Mouse (Mus musculus): ENCODE data around the gene Lck.

DNA sequence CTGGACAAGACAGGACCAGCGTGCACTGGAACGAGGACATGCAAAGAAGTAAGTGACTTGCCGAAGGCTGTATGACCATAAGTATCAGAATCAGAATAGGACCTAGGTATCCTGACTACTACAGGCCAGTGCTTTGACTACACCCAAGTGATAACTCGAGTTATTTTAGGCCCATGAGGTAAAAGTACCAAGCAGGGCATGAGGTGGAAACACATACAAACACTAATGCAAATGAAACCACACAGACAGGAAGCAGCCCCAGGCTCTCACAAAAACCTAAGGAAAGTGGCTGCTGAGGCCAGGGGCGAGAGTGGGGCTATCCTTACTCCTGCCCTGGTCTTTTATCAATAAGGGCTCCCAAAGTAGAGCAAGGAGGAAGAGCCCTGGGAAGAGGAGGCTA is 48.1 kb downstream of the Lck start:
- no peak for TF ChIP-seq CTCF (IDR thresholded peaks at IDR 0.05; ENCODE audit: control insufficient read depth, insufficient read depth, low read length)
- no peak for TF ChIP-seq POLR2A (IDR thresholded peaks at IDR 0.05; ENCODE audit: borderline replicate concordance, control insufficient read depth, low read depth, low read length)
